Mouse (Mus musculus) intestine, embryonic 14.5 days (tissue): ENCODE results near the gene Tbc1d1. TPM values are rescaled to one million over a fixed set of nuclear protein-coding genes. Genes with fewer than 3 reads are reported as not detected.
"Not testable (repeated sequence)": the region's sequence is repeated elsewhere in the genome, so short reads cannot be mapped to it uniquely, and the experiment has no call there.

ENCODE experiments used
- ATAC-seq: fragments of 200-750 bp; cut with Nextera tagmentation; replicated peaks from 2 replicates; pipeline ENCODE4 v1.8.0; 2017; ENCODE audit warnings: low read depth, moderate number of reproducible peaks, moderate TSS enrichment, moderate library complexity; ENCODE audit not compliant: low FRiP score, low TSS enrichment
- DNase-seq: peaks from one replicate; pipeline ENCODE4 v3.0.0-alpha.2; 2018; ENCODE audit warnings: low spot score
- H3K27ac ChIP-seq: fragments of 300-500 bp; sonication (generic); 2 replicates; pipeline ENCODE4 v1.5.1; 2014; ENCODE audit warnings: low read depth, mild to moderate bottlenecking, control low read depth
- H3K27me3 ChIP-seq: fragments of 300-500 bp; sonication (generic); replicated peaks from 2 replicates; pipeline ENCODE4 v1.6.1; 2014; ENCODE audit warnings: low read length, control low read depth; ENCODE audit not compliant: control insufficient read depth, insufficient read depth
- H3K36me3 ChIP-seq: fragments of 300-500 bp; sonication (generic); 2 replicates; pipeline ENCODE4 v1.6.1; 2014; ENCODE audit warnings: low read length, control low read depth; ENCODE audit not compliant: control insufficient read depth, insufficient read depth
- H3K4me1 ChIP-seq: fragments of 300-500 bp; sonication (generic); replicated peaks from 2 replicates; pipeline ENCODE4 v1.6.1; 2014; ENCODE audit warnings: low read length, control low read depth, mixed read lengths; ENCODE audit not compliant: control insufficient read depth, insufficient read depth
- H3K4me2 ChIP-seq: fragments of 300-500 bp; sonication (generic); 2 replicates; pipeline ENCODE4 v1.6.1; 2014; ENCODE audit warnings: low read length
- H3K4me3 ChIP-seq: fragments of 300-500 bp; sonication (generic); 2 replicates; pipeline ENCODE4 v1.5.1; 2014; ENCODE audit warnings: low read depth, low read length, control low read depth, mixed read lengths
- H3K9ac ChIP-seq: fragments of 300-500 bp; sonication (generic); 2 replicates; pipeline ENCODE4 v1.6.1; 2014; ENCODE audit warnings: mild to moderate bottlenecking, low read length
- H3K9me3 ChIP-seq: fragments of 300-500 bp; sonication (generic); 2 replicates; pipeline ENCODE4 v1.6.1; 2016; ENCODE audit warnings: low read length, control low read depth; ENCODE audit not compliant: control insufficient read depth
- WGBS: fragments of 180-500 bp; shearing (Covaris S2); extraction: QIAGEN DNeasy Blood & Tissue Kit; methylation state at CpG from one replicate; pipeline ENCODE4 v1.1.7; 2014; 5-methylcytosine and 5-hydroxymethylcytosine counted together
- polyA plus RNA-seq: library from polyadenylated mRNA; unstranded; fragments of >200 nt; fragmentation: Nextera tagmentation; extraction: Ambion mirVana; gene quantifications from 2 replicates; pipeline ENCODE4 v1.2.1, GENCODE M21; 2014

Gene Tbc1d1
- polyA plus RNA-seq, 1 experiment from 2014 or later: 41.3 TPM

DNA sequence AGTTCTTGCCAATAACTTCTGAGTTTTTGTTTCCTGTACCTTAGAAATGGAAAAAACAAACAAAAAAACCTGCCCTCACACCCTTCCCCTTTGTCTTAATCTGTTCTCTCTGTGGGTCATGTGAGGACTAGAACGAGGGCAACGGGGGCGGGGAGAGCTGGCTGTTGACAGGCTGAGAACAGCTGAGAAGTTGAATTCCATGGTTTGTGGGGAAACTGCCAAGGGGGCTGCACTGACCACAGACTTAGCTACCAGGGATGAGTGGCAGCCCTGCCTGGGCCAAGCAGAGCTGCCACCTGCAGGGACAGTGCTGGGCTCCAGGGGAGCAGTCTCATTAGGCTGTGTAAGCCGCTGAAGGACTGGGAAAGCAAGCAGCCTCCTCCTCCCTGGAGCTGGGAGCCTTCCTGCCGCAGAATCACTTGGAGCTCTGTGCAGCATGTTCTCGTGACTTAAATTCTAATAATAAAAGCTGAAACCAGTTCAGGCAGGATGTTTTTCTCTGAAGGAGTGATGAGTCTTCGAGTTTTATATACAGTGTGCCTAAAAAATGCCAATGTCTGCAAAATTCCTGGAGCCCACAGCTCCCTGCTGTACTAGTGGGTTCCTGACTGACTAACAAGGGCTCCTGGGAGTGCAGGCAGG is 180.8 kb downstream of the Tbc1d1 start:
- ATAC-seq (no peak), DNase-seq (no peak)

DNA sequence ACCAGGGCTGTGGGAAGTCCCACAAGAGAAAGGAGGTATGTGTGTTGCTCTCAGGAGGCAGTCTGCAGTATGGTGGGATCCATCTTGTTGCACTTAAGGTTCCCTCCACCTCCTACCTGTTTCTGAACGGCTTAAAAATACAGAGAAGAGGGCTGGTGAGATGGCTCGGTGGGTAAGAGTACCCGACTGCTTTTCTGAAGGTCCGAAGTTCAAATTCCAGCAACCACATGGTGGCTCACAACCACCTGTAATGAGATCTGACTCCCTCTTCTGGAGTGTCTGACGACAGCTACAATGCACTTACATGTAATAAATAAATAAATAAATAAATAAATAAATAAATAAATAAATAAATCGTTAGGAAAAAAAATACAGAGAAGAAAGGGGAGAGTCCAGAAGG is 182.7 kb downstream of the Tbc1d1 start:
- not testable (repeated sequence) for H3K27me3 ChIP-seq, H3K4me3 ChIP-seq, DNase-seq, ATAC-seq, H3K9ac ChIP-seq, H3K4me1 ChIP-seq, H3K4me2 ChIP-seq, H3K9me3 ChIP-seq, H3K27ac ChIP-seq
- peaks cover 49% of the 10 kb centered on the region for H3K36me3 ChIP-seq
- 71% methylated on average over 6 of the region's 6 CpGs for WGBS

More for the DNA sequence above, 180.8 kb downstream of the Tbc1d1 start:
- H3K4me2 ChIP-seq: no peak overlapping the region
- peaks cover 4% of the 10 kb centered on the region; the same call in 1 of the 2 replicates for H3K4me1 ChIP-seq
- 46% methylated on average over 7 of the region's 7 CpGs for WGBS
- H3K9me3 ChIP-seq: no peaks in the 10 kb centered on the region
- H3K4me3 ChIP-seq: no peak overlapping the region
- H3K36me3 ChIP-seq: peaks cover 57% of the 10 kb centered on the region
- H3K27ac ChIP-seq: no peak overlapping the region; the same call in 1 of the 2 replicates
- H3K9ac ChIP-seq: no peak overlapping the region
- H3K27me3 ChIP-seq: no peaks in the 10 kb centered on the region

- H3K4me2 ChIP-seq: no peak overlapping the region
- ATAC-seq (no peak), DNase-seq (no peak)
- H3K4me3 ChIP-seq: no peak overlapping the region
- no peak overlapping the region for H3K27ac ChIP-seq
- H3K27me3 ChIP-seq: no peaks in the 10 kb centered on the region
- H3K9me3 ChIP-seq: no peaks in the 10 kb centered on the region
- H3K4me1 ChIP-seq: peaks cover 13% of the 10 kb centered on the region
- WGBS: 94% methylated on average over 3 of the region's 3 CpGs
- peaks cover 48% of the 10 kb centered on the region for H3K36me3 ChIP-seq
- H3K9ac ChIP-seq: no peak overlapping the region
Measured at GRCm38 (mm10) chr5:64340366-64340765, 184.3 kb downstream of the Tbc1d1 start.

- H3K4me3 ChIP-seq: no peak overlapping the region
- H3K9ac ChIP-seq: no peak overlapping the region
- peaks cover 11% of the 10 kb centered on the region for H3K4me1 ChIP-seq
- H3K36me3 ChIP-seq: peaks cover 52% of the 10 kb centered on the region
- H3K9me3 ChIP-seq: no peaks in the 10 kb centered on the region
- WGBS: 87% methylated on average over 3 of the region's 3 CpGs
- H3K4me2 ChIP-seq: no peak overlapping the region
- ATAC-seq: no peak
- H3K27ac ChIP-seq: no peak overlapping the region
- no peaks in the 10 kb centered on the region for H3K27me3 ChIP-seq
- DNase-seq: no peak
Measured at GRCm38 (mm10) chr5:64341671-64342070, 185.6 kb downstream of the Tbc1d1 start.

DNA sequence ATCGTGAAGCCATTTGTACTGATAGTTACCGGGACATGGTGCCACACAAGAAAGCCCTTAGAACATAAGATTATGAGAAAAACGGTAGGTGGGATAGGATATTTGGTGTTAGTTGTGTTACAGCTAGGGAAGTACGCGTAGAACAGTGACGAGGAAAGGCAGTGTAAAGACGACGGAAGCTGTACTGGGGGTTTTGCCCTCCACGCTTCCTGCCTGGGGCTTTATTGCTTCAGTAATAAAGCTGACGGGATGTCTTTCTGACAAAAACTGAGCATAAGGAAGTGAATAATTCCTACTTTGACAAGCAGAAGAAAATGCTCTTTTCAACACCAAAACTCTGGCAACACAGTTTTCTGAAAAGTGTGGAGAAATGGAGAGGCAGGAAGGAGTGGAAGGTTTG is 186.0 kb downstream of the Tbc1d1 start:
- Histone ChIP-seq H3K9me3 (no peaks in the 10 kb centered on the region), H3K4me3 (no peak overlapping the region), H3K27ac (no peak overlapping the region), H3K36me3 (peaks cover 55% of the 10 kb centered on the region), H3K27me3 (no peaks in the 10 kb centered on the region), H3K4me2 (no peak overlapping the region), H3K4me1 (peaks cover 8% of the 10 kb centered on the region), H3K9ac (no peak overlapping the region)
- DNase-seq (no peak), ATAC-seq (no peak)
- WGBS: 74% methylated on average over 10 of the region's 10 CpGs

- H3K9me3 ChIP-seq: no peaks in the 10 kb centered on the region
- H3K4me1 ChIP-seq: peaks cover 8% of the 10 kb centered on the region
- no peak overlapping the region for H3K4me2 ChIP-seq
- ATAC-seq: peak; percentile 38; the same call in 1 of the 2 replicates
- no peak for DNase-seq
- peaks cover 55% of the 10 kb centered on the region for H3K36me3 ChIP-seq
- 43% methylated on average over 5 of the region's 5 CpGs for WGBS
- peak overlapping the region; percentile 86 for H3K27ac ChIP-seq
- H3K9ac ChIP-seq: no peak overlapping the region
- H3K4me3 ChIP-seq: no peak overlapping the region
- H3K27me3 ChIP-seq: no peaks in the 10 kb centered on the region
Measured at GRCm38 (mm10) chr5:64343972-64344700, 188.0 kb downstream of the Tbc1d1 start.

- H3K4me1 ChIP-seq: peaks cover 8% of the 10 kb centered on the region
- WGBS: 58% methylated on average over 16 of the region's 16 CpGs
- peaks cover 57% of the 10 kb centered on the region for H3K36me3 ChIP-seq
- peak; percentile 70 for DNase-seq
- no peaks in the 10 kb centered on the region for H3K27me3 ChIP-seq
- no peak overlapping the region for H3K9ac ChIP-seq
- peak overlapping the region; percentile 86 for H3K27ac ChIP-seq
- ATAC-seq: peak; percentile 91
- H3K4me3 ChIP-seq: no peak overlapping the region
- H3K9me3 ChIP-seq: no peaks in the 10 kb centered on the region
- no peak overlapping the region for H3K4me2 ChIP-seq
Measured at GRCm38 (mm10) chr5:64345181-64345735, 189.2 kb downstream of the Tbc1d1 start.

DNA sequence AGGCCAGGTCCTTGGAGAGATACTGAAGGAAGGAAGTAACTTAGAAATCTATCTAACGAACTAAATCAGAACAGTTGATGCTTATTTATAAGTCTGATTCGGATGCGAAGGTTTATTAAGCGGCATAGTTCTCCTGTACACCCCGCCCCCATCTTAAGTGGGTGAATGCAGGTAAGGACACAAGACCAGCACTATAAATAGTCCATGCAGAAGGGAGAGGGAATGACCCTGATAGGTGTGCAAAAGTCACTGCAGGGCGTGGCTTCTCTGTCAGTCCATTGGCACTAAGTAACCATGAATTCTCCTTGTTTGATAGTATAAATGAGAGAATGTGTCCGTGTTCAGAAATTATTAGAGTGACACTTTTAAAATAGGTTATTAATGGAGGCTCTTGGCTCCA is 189.7 kb downstream of the Tbc1d1 start:
- Histone ChIP-seq H3K9me3 (no peaks in the 10 kb centered on the region), H3K27me3 (no peaks in the 10 kb centered on the region), H3K9ac (no peak overlapping the region), H3K4me3 (no peak overlapping the region), H3K36me3 (peaks cover 62% of the 10 kb centered on the region), H3K4me2 (no peak overlapping the region), H3K27ac (peak overlapping the region; percentile 86), H3K4me1 (peaks cover 8% of the 10 kb centered on the region)
- peak; percentile 55 for ATAC-seq
- no peak for DNase-seq
- 71% methylated on average over 7 of the region's 7 CpGs for WGBS
